Mouse (Mus musculus): ENCODE results near the gene Gtf2h4. TPM values are rescaled to one million over a fixed set of nuclear protein-coding genes. Genes with fewer than 3 reads are reported as not detected.

Gene Gtf2h4
- polyA plus RNA-seq, 1 experiment from 2014 or later: 30.5 TPM

- in situ Hi-C loops (cut with MboI; ENCODE audit: low pct_unique_long_range_greater_than_20kb): loop anchor here (5.0 kb wide), 1 partner anchor 84 kb away; no protein-coding TSS in a partner anchor
- ChIA-PET CTCF (interaction anchor here (0.8 to 3.9 kb wide), 16 partner anchors 13 to 88 kb away, joined by 3 to 30 read pairs (median 4); no protein-coding TSS in a partner anchor), POLR2A (interaction anchor here (0.7 to 0.9 kb wide), 3 partner anchors 11 to 35 kb away, joined by 3 to 5 read pairs (median 3); no protein-coding TSS in a partner anchor)
- DNase-seq (ENCODE audit: low read depth, low spot score) (peak; percentile 28), ATAC-seq (peak; percentile 62)
- no peak for TF ChIP-seq CTCF (IDR thresholded peaks at IDR 0.05)
- H3K27me3 ChIP-seq: no peaks in the 10 kb centered on the region
These were observed 7.5 kb downstream of the Gtf2h4 start for GRCm38 (mm10) chr17:35665957-35666515.

- TF ChIP-seq CTCF (IDR thresholded peaks at IDR 0.05): no peak
- POLR2A ChIA-PET: interaction anchor here (1.1 kb wide), 1 partner anchor 15 kb away, joined by 3 read pairs; the partner anchor contains the start of gene Vars2
These were observed 20.5 kb downstream of the Gtf2h4 start for GRCm38 (mm10) chr17:35653086-35653485.

GRCm38 (mm10) chr17:35649429-35649828, 24.1 kb downstream of the Gtf2h4 start:
- CTCF ChIA-PET: interaction anchor here (1.0 to 2.8 kb wide), 5 partner anchors 10 to 65 kb away, joined by 3 to 11 read pairs (median 4); no protein-coding TSS in a partner anchor
- DNase-seq (ENCODE audit: low read depth, low spot score): no peak
- ATAC-seq: peak; percentile 6
- POLR2A ChIA-PET: interaction anchor here (0.9 kb wide), 1 partner anchor 11 kb away, joined by 4 read pairs; no protein-coding TSS in a partner anchor
- no peak for TF ChIP-seq CTCF (IDR thresholded peaks at IDR 0.05)
- no peaks in the 10 kb centered on the region for H3K27me3 ChIP-seq
- in situ Hi-C loops (cut with MboI; ENCODE audit: low pct_unique_long_range_greater_than_20kb): no loop called here

More at GRCm38 (mm10) chr17:35653086-35653485, 20.5 kb downstream of the Gtf2h4 start:
- no peaks in the 10 kb centered on the region for H3K27me3 ChIP-seq
- in situ Hi-C loops (cut with MboI; ENCODE audit: low pct_unique_long_range_greater_than_20kb): no loop called here
- CTCF ChIA-PET: interaction anchor here (0.9 to 3.2 kb wide), 5 partner anchors 9 to 69 kb away, joined by 3 to 19 read pairs (median 5); partner anchors contain the start of gene Mucl3
- ATAC-seq: no peak
- no peak for DNase-seq (ENCODE audit: low read depth, low spot score)

- H3K27me3 ChIP-seq: no peaks in the 10 kb centered on the region
- ATAC-seq (no peak), DNase-seq (ENCODE audit: low read depth, low spot score) (no peak)
- ChIA-PET POLR2A (no interaction called here), CTCF (interaction anchor here (1.3 to 2.0 kb wide), 2 partner anchors 9 to 11 kb away, joined by 6 read pairs; no protein-coding TSS in a partner anchor)
- TF ChIP-seq CTCF (IDR thresholded peaks at IDR 0.05): no peak
- in situ Hi-C loops (cut with MboI; ENCODE audit: low pct_unique_long_range_greater_than_20kb): no loop called here
These were observed 29.8 kb downstream of the Gtf2h4 start, which contains the start of gene Mucl3 for GRCm38 (mm10) chr17:35643609-35644236. Gene Mucl3 (minus strand): TSS chr17:35643695.

- no peak for TF ChIP-seq CTCF (IDR thresholded peaks at IDR 0.05)
- ATAC-seq (no peak), DNase-seq (ENCODE audit: low read depth, low spot score) (no peak)
- ChIA-PET POLR2A (no interaction called here), CTCF (interaction anchor here (1.4 kb wide), 1 partner anchor 10 kb away, joined by 3 read pairs; no protein-coding TSS in a partner anchor)
- H3K27me3 ChIP-seq: no peaks in the 10 kb centered on the region
- in situ Hi-C loops (cut with MboI; ENCODE audit: low pct_unique_long_range_greater_than_20kb): no loop called here
These were observed 34.2 kb downstream of the Gtf2h4 start for GRCm38 (mm10) chr17:35639352-35639751.

- ChIA-PET CTCF (interaction anchor here (1.0 to 1.1 kb wide), 2 partner anchors 27 to 99 kb away, joined by 3 to 4 read pairs; no protein-coding TSS in a partner anchor), POLR2A (no interaction called here)
- no peak for DNase-seq (ENCODE audit: low read depth, low spot score)
- no peaks in the 10 kb centered on the region for H3K27me3 ChIP-seq
- in situ Hi-C loops (cut with MboI; ENCODE audit: low pct_unique_long_range_greater_than_20kb): no loop called here
- no peak for ATAC-seq
- TF ChIP-seq CTCF (IDR thresholded peaks at IDR 0.05): no peak
These were observed 34.9 kb downstream of the Gtf2h4 start for GRCm38 (mm10) chr17:35638475-35639190.

GRCm38 (mm10) chr17:35636363-35636762, 37.2 kb downstream of the Gtf2h4 start:
- no peak for TF ChIP-seq CTCF (IDR thresholded peaks at IDR 0.05)
- ChIA-PET POLR2A (interaction anchor here (0.9 kb wide), 1 partner anchor 29 kb away, joined by 3 read pairs; no protein-coding TSS in a partner anchor), CTCF (interaction anchor here (0.6 to 3.2 kb wide), 7 partner anchors 14 to 101 kb away, joined by 3 to 30 read pairs (median 13); no protein-coding TSS in a partner anchor)
- no peak for DNase-seq (ENCODE audit: low read depth, low spot score)
- in situ Hi-C loops (cut with MboI; ENCODE audit: low pct_unique_long_range_greater_than_20kb): no loop called here
- no peaks in the 10 kb centered on the region for H3K27me3 ChIP-seq
- ATAC-seq: no peak

GRCm38 (mm10) chr17:35635699-35636111, 37.8 kb downstream of the Gtf2h4 start:
- no peak for DNase-seq (ENCODE audit: low read depth, low spot score)
- peak; percentile 93 for TF ChIP-seq CTCF (IDR thresholded peaks at IDR 0.05)
- POLR2A ChIA-PET: interaction anchor here (0.6 to 2.2 kb wide), 4 partner anchors 18 to 102 kb away, joined by 3 to 6 read pairs (median 4); partner anchors contain the start of gene Vars2
- H3K27me3 ChIP-seq: no peaks in the 10 kb centered on the region
- no peak for ATAC-seq
- in situ Hi-C loops (cut with MboI; ENCODE audit: low pct_unique_long_range_greater_than_20kb): no loop called here
- CTCF ChIA-PET: interaction anchor here (0.6 to 4.0 kb wide), 19 partner anchors 11 to 101 kb away, joined by 3 to 39 read pairs (median 4); partner anchors contain the start of gene Sfta2

- ChIA-PET POLR2A (interaction anchor here (0.6 to 2.2 kb wide), 3 partner anchors 18 to 103 kb away, joined by 3 to 6 read pairs (median 4); partner anchors contain the start of gene Vars2), CTCF (interaction anchor here (0.7 to 4.0 kb wide), 22 partner anchors 10 to 102 kb away, joined by 3 to 39 read pairs (median 5); partner anchors contain the start of genes Ddr1 and Sfta2)
- H3K27me3 ChIP-seq: no peaks in the 10 kb centered on the region
- DNase-seq (ENCODE audit: low read depth, low spot score): no peak
- ATAC-seq: no peak
- in situ Hi-C loops (cut with MboI; ENCODE audit: low pct_unique_long_range_greater_than_20kb): no loop called here
- no peak for TF ChIP-seq CTCF (IDR thresholded peaks at IDR 0.05)
These were observed 38.3 kb downstream of the Gtf2h4 start for GRCm38 (mm10) chr17:35635202-35635601.

Measured in Patski (cell line).